Mouse (Mus musculus) midbrain, embryonic 14.5 days (tissue): ENCODE data around the gene Smyd3. TPM values are rescaled to one million over a fixed set of nuclear protein-coding genes. Genes with fewer than 3 reads are reported as not detected.
A peak's percentile ranks its signal among the peaks of the same experiment; 100 is the strongest.
"Not testable (repeated sequence)": the region's sequence is repeated elsewhere in the genome, so short reads cannot be mapped to it uniquely, and the experiment has no call there.

ENCODE experiments used
- ATAC-seq: fragments of 200-750 bp; cut with Nextera tagmentation; 2 replicates; pipeline ENCODE4 v1.8.0; 2017; ENCODE audit warnings: moderate number of reproducible peaks, moderate library complexity; ENCODE audit not compliant: low FRiP score, low TSS enrichment
- DNase-seq: peaks from one replicate; pipeline ENCODE4 v3.0.0-alpha.2; 2015
- H3K27ac ChIP-seq: fragments of 300-500 bp; sonication (generic); replicated peaks from 2 replicates; pipeline ENCODE4 v1.5.1; 2014; ENCODE audit warnings: mild to moderate bottlenecking, low read depth, low read length, moderate library complexity
- H3K27me3 ChIP-seq: fragments of 300-500 bp; sonication (generic); 2 replicates; pipeline ENCODE4 v1.6.1; 2014; ENCODE audit warnings: low read length, control low read depth, mixed read lengths; ENCODE audit not compliant: control insufficient read depth, insufficient read depth
- H3K36me3 ChIP-seq: fragments of 300-500 bp; sonication (generic); 2 replicates; pipeline ENCODE4 v1.6.1; 2014; ENCODE audit warnings: low read length, control low read depth; ENCODE audit not compliant: control insufficient read depth, insufficient read depth
- H3K4me1 ChIP-seq: fragments of 300-500 bp; sonication (generic); 2 replicates; pipeline ENCODE4 v1.6.1; 2014; ENCODE audit warnings: mild to moderate bottlenecking, antibody characterized with exemption, low read length, control low read depth; ENCODE audit not compliant: control insufficient read depth, insufficient read depth
- H3K4me2 ChIP-seq: fragments of 300-500 bp; sonication (generic); 2 replicates; pipeline ENCODE4 v1.6.1; 2014; ENCODE audit warnings: mild to moderate bottlenecking, low read length, moderate library complexity
- H3K4me3 ChIP-seq: fragments of 300-500 bp; sonication (generic); replicated peaks from 2 replicates; pipeline ENCODE4 v1.5.1; 2014; ENCODE audit warnings: low read depth, low read length
- H3K9ac ChIP-seq: fragments of 300-500 bp; sonication (generic); replicated peaks from 2 replicates; pipeline ENCODE4 v1.6.1; 2014; ENCODE audit warnings: mild to moderate bottlenecking, low read length, moderate library complexity
- H3K9me3 ChIP-seq: fragments of 300-500 bp; sonication (generic); 2 replicates; pipeline ENCODE4 v1.6.1; 2016; ENCODE audit warnings: low read length, control low read depth, mixed read lengths; ENCODE audit not compliant: control insufficient read depth
- WGBS: fragments of 180-500 bp; shearing (Covaris S2); extraction: QIAGEN DNeasy Blood & Tissue Kit; methylation state at CpG from one replicate; pipeline ENCODE4 v1.1.7; 2014; 5-methylcytosine and 5-hydroxymethylcytosine counted together
- polyA plus RNA-seq: library from polyadenylated mRNA; unstranded; fragments of >200 nt; fragmentation: Nextera tagmentation; extraction: Ambion mirVana; gene quantifications from 2 replicates; pipeline ENCODE4 v1.2.1, GENCODE M21; 2014

Smyd3 gene
- polyA plus RNA-seq, 1 experiment from 2014 or later: 21.5 TPM

- H3K27me3 ChIP-seq, H3K36me3 ChIP-seq, H3K9me3 ChIP-seq: not testable (repeated sequence)
- under 1% methylated on average over 69 of the region's 69 CpGs for WGBS
- DNase-seq (peak; percentile 99), ATAC-seq (peak; percentile 100)
- H3K4me3 ChIP-seq: peak within 1 kb of the TSS; percentile 70
- peak within 1 kb of the TSS; percentile 95 for H3K27ac ChIP-seq
- peak within 1 kb of the TSS; percentile 76 for H3K9ac ChIP-seq
- peaks cover 22% of the 10 kb centered on the region for H3K4me1 ChIP-seq
- H3K4me2 ChIP-seq: peak within 1 kb of the TSS; percentile 80
These were observed 28.1 kb upstream of the Smyd3 start, which contains the start of the genes Tfb2m and Cnst for GRCm38 (mm10) chr1:179545768-179546550. TSS of gene Tfb2m (minus strand) at chr1:179546267. TSS of gene Cnst (plus strand) at chr1:179546370.

DNA sequence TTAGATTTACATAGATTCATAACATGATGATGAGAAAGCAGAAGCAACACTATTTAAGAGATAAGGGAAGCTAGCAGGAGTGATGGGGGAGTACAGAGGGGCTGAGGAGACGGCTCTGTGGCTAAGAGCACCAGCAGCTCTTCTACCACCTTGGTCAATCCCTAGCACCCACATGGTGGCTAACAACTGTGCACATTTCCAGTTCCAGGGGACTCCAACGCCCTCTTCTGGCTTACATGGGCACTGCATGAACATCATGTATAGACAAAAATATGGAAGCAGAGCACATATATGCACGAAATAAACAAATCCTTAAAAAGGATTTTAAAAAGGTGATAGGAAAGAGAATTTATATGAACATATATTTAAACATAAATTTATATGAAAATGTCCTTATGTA is 23.7 kb upstream of the Smyd3 start:
- DNase-seq (no peak), ATAC-seq (no peak)
- H3K9me3 ChIP-seq: no peaks in the 10 kb centered on the region
- no peak overlapping the region for H3K27ac ChIP-seq
- H3K9ac ChIP-seq: no peak overlapping the region
- H3K4me1 ChIP-seq: peaks cover 7% of the 10 kb centered on the region
- WGBS: 62% methylated on average over 3 of the region's 3 CpGs
- no peak overlapping the region for H3K4me3 ChIP-seq
- no peaks in the 10 kb centered on the region for H3K27me3 ChIP-seq
- H3K4me2 ChIP-seq: no peak overlapping the region
- peaks cover 32% of the 10 kb centered on the region for H3K36me3 ChIP-seq

DNA sequence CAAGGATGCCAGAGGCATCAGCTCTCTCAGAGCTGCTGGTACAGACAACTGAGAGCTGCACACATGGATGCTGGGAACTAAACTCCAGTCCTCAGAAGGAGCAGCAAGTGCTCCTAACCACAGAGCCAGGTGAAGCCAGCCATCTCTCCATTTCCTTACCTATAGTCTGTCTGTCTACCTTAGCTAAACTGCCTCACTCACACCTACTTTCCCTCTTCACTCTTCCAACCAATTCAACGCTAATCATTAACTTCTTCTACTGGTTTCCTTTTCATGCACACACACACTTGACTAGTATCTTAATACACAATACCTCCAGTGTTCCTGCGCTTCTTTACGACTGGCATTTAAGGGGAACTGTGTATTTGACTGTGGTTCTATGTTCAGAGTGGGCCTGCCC is 22.0 kb upstream of the Smyd3 start:
- no peak overlapping the region for H3K9ac ChIP-seq
- no peak overlapping the region for H3K27ac ChIP-seq
- no peak for ATAC-seq
- H3K9me3 ChIP-seq: no peaks in the 10 kb centered on the region
- H3K4me1 ChIP-seq: peaks cover 1% of the 10 kb centered on the region; the same call in 1 of the 2 replicates
- 98% methylated on average over 3 of the region's 3 CpGs for WGBS
- peaks cover 35% of the 10 kb centered on the region for H3K36me3 ChIP-seq
- no peak overlapping the region for H3K4me3 ChIP-seq
- no peak for DNase-seq
- no peaks in the 10 kb centered on the region for H3K27me3 ChIP-seq
- no peak overlapping the region for H3K4me2 ChIP-seq

GRCm38 (mm10) chr1:179539054-179539453 is 21.2 kb upstream of the Smyd3 start:
- Histone ChIP-seq H3K4me1 (no peaks in the 10 kb centered on the region), H3K36me3 (peaks cover 35% of the 10 kb centered on the region), H3K9ac (no peak overlapping the region), H3K27me3 (no peaks in the 10 kb centered on the region), H3K27ac (no peak overlapping the region), H3K4me3 (no peak overlapping the region), H3K9me3 (no peaks in the 10 kb centered on the region), H3K4me2 (no peak overlapping the region)
- WGBS: 98% methylated on average over 3 of the region's 3 CpGs
- ATAC-seq (no peak), DNase-seq (no peak)

DNA sequence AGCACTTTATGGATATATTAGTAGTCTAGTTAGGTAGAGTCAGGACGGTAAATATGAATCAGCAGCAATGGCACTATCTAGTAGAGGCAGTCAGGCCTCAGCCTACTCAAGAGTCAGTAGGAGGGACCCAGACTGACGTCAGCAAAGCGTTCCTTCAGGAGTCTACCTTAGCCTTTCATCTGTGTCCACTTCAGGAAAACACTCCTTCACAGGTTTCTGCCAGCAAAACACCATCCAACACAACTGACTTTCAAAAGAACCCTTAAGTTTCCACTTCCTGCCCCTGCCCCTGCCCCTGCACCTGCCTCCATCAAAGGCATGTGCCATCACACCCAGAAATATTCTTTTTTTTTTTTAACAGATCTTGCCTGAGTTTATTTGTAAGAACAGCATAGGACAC is 2.1 kb upstream of the Smyd3 start:
- no peak overlapping the region for H3K9ac ChIP-seq
- H3K4me1 ChIP-seq: peaks cover 8% of the 10 kb centered on the region
- ATAC-seq (no peak), DNase-seq (no peak)
- no peak overlapping the region for H3K4me2 ChIP-seq
- no peaks in the 10 kb centered on the region for H3K9me3 ChIP-seq
- H3K36me3 ChIP-seq: no peaks in the 10 kb centered on the region
- no peak overlapping the region for H3K4me3 ChIP-seq
- H3K27ac ChIP-seq: no peak overlapping the region
- WGBS: 89% methylated on average over 3 of the region's 3 CpGs
- H3K27me3 ChIP-seq: no peaks in the 10 kb centered on the region

DNA sequence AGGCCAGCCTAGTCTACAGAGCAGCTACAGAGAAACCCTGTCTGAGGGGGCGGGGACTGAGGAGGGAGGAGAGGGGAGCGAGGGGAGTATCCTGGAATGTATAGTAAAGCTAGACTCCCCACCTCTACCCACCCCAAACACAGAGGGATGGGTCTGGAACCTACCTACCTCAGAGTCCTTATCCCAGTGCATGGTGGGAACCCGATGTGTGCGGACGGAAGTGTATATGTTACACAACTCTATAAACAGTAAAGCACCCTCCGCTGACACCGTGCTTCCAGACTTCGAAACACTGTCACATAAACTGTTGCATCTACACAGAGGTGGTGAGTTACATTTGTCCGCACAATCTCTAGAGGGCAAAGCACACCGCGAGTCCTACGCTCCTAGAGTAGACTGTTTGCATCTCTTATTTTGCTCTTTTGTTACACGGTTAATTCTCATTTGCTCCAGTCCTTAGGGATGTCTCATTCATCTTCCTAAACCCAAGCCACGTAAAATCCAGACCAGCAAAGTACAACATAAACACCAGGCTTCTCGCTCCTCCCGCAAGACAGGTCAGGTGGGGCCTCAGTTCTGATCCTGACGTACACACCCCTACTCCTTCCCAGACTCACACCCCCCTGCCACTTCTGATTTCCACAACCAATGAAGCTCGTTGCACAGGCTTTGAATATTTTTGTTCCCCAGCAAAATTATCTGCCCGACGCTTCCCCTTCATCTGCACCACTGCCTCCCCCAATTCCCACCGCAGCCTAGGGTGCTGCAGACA is 714 bp downstream of the Smyd3 start:
- peak overlapping the region; percentile 99 for H3K4me2 ChIP-seq
- H3K4me1 ChIP-seq: peaks cover 8% of the 10 kb centered on the region
- under 1% methylated on average over 21 of the region's 21 CpGs for WGBS
- H3K36me3 ChIP-seq: no peaks in the 10 kb centered on the region
- H3K4me3 ChIP-seq: peak overlapping the region; percentile 74
- H3K9ac ChIP-seq: peak overlapping the region; percentile 71
- peak; percentile 31 for ATAC-seq
- H3K27ac ChIP-seq: no peak overlapping the region
- H3K27me3 ChIP-seq: no peaks in the 10 kb centered on the region
- peak; percentile 35 for DNase-seq
- H3K9me3 ChIP-seq: no peaks in the 10 kb centered on the region

DNA sequence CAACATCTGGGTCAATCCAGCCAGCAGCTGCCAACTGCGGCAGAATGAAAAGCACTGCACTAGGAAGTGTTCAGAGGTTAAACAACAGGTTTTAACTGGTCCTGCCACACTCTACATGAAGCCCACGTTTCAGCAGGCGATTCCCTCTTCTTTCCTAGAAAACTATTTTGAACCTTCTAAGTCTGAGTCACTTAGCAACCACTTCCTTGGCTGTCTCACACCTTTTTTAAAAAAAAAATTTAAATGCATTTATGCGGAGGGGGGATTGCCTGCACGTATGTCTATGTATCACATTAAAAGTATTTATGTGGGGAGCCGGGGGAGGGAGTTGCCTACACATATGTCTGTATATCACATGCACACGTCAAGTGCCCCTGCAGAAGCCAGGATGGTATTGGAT is 5.9 kb downstream of the Smyd3 start:
- H3K4me3 ChIP-seq: no peak overlapping the region
- H3K9me3 ChIP-seq: no peaks in the 10 kb centered on the region
- no peaks in the 10 kb centered on the region for H3K36me3 ChIP-seq
- DNase-seq (no peak), ATAC-seq (no peak)
- H3K4me1 ChIP-seq: peaks cover 4% of the 10 kb centered on the region
- no peak overlapping the region for H3K27ac ChIP-seq
- 85% methylated on average over 7 of the region's 7 CpGs for WGBS
- H3K27me3 ChIP-seq: no peaks in the 10 kb centered on the region
- H3K4me2 ChIP-seq: no peak overlapping the region
- no peak overlapping the region for H3K9ac ChIP-seq

GRCm38 (mm10) chr1:179510546-179511340 is 7.1 kb downstream of the Smyd3 start:
- DNase-seq (no peak), ATAC-seq (no peak)
- no peak overlapping the region for H3K9ac ChIP-seq
- no peaks in the 10 kb centered on the region for H3K9me3 ChIP-seq
- H3K4me2 ChIP-seq: no peak overlapping the region
- H3K4me3 ChIP-seq: no peak overlapping the region
- no peaks in the 10 kb centered on the region for H3K4me1 ChIP-seq
- WGBS: 92% methylated on average over 13 of the region's 13 CpGs
- no peaks in the 10 kb centered on the region for H3K27me3 ChIP-seq
- no peaks in the 10 kb centered on the region for H3K36me3 ChIP-seq
- no peak overlapping the region for H3K27ac ChIP-seq
